Mouse (Mus musculus) kidney, embryonic 15.5 days (tissue): ENCODE measurements around the gene Tmem254b. TPM values are rescaled to one million over a fixed set of nuclear protein-coding genes. Genes with fewer than 3 reads are reported as not detected.
"Not testable (repeated sequence)": the region's sequence is repeated elsewhere in the genome, so short reads cannot be mapped to it uniquely, and the experiment has no call there.

Source experiments
- ATAC-seq: fragments of 200-750 bp; cut with Nextera tagmentation; replicated peaks from 2 replicates; pipeline ENCODE4 v1.8.0; 2017; ENCODE audit warnings: moderate TSS enrichment; ENCODE audit not compliant: low FRiP score
- H3K27ac ChIP-seq: fragments of 300-500 bp; sonication (generic); 2 replicates; pipeline ENCODE4 v1.5.1; 2015; ENCODE audit warnings: mild to moderate bottlenecking, inconsistent platforms
- H3K27me3 ChIP-seq: fragments of 300-500 bp; sonication (generic); 2 replicates; pipeline ENCODE4 v1.6.1; 2015; ENCODE audit warnings: inconsistent platforms
- H3K36me3 ChIP-seq: fragments of 300-500 bp; sonication (generic); 2 replicates; pipeline ENCODE4 v1.6.1; 2015; ENCODE audit warnings: inconsistent platforms
- H3K4me1 ChIP-seq: fragments of 300-500 bp; sonication (generic); 2 replicates; pipeline ENCODE4 v1.6.1; 2015; ENCODE audit warnings: inconsistent platforms
- H3K4me2 ChIP-seq: fragments of 300-500 bp; sonication (generic); 2 replicates; pipeline ENCODE4 v1.6.1; 2015; ENCODE audit warnings: moderate library complexity, mild to moderate bottlenecking, inconsistent platforms
- H3K4me3 ChIP-seq: fragments of 300-500 bp; sonication (generic); replicated peaks from 2 replicates; pipeline ENCODE4 v1.5.1; 2015; ENCODE audit warnings: mild to moderate bottlenecking, inconsistent platforms
- H3K9ac ChIP-seq: fragments of 300-500 bp; sonication (generic); 2 replicates; pipeline ENCODE4 v1.6.1; 2015; ENCODE audit warnings: mild to moderate bottlenecking, inconsistent platforms
- H3K9me3 ChIP-seq: fragments of 300-500 bp; sonication (generic); replicated peaks from 2 replicates; pipeline ENCODE4 v1.6.1; 2016; ENCODE audit warnings: inconsistent platforms
- WGBS: fragments of 180-500 bp; shearing (Covaris S2); methylation state at CpG from one replicate; pipeline ENCODE4 v1.1.7; 2015; ENCODE audit warnings: mixed read lengths; 5-methylcytosine and 5-hydroxymethylcytosine counted together
- polyA plus RNA-seq: library from polyadenylated mRNA; unstranded; fragments of >200 nt; fragmentation: Nextera tagmentation; extraction: Ambion mirVana; gene quantifications from 2 replicates; pipeline ENCODE4 v1.2.1, GENCODE M21; 2015

The Tmem254b gene
- 37.1 and 44.4 TPM in 2 replicates for polyA plus RNA-seq

DNA sequence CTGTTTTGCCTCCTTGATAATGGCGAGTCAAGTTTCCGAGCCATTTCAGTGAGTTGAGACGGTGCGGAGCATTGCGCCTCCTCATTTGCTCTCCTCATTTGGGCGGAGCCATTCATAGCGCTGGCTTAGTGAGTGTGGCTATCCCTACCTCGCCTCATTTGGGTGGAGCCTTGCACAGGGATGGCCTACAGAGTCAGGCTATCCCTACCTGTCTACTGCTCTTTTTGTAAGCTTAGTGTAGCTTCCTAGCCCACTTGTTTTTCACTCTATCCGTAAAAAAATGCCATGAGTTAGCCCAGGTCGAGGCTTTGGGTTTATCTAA, at the start of gene Tmem254b:
Gene Tmem254b (minus strand): TSS at position 116 of the 322 bp plus-strand sequence.
- WGBS, result no CpG with 5 or more reads among the region's 10 CpGs
- H3K27ac ChIP-seq, H3K36me3 ChIP-seq, H3K4me2 ChIP-seq, H3K4me1 ChIP-seq, H3K4me3 ChIP-seq, H3K27me3 ChIP-seq, H3K9ac ChIP-seq, H3K9me3 ChIP-seq: not testable (repeated sequence)
- ATAC-seq, result peak; percentile 77; the same call in 1 of the 2 replicates

- H3K27me3 ChIP-seq, H3K4me1 ChIP-seq, H3K4me3 ChIP-seq, H3K27ac ChIP-seq, ATAC-seq, H3K9me3 ChIP-seq, H3K36me3 ChIP-seq, H3K9ac ChIP-seq, H3K4me2 ChIP-seq: not testable (repeated sequence)
- no CpG with 5 or more reads among the region's 2 CpGs for WGBS
These were observed 30.3 kb upstream of the Tmem254b start for GRCm38 (mm10) chr14:26237183-26237582.

- not testable (repeated sequence) for ATAC-seq, H3K4me3 ChIP-seq, H3K4me2 ChIP-seq, H3K27ac ChIP-seq, H3K27me3 ChIP-seq, H3K9ac ChIP-seq, H3K9me3 ChIP-seq, H3K36me3 ChIP-seq, H3K4me1 ChIP-seq
- WGBS, result no CpG with 5 or more reads among the region's 5 CpGs
These were observed 9.6 kb upstream of the Tmem254b start for GRCm38 (mm10) chr14:26216233-26217000.

- not testable (repeated sequence) for H3K4me1 ChIP-seq, H3K36me3 ChIP-seq, H3K4me3 ChIP-seq, H3K27me3 ChIP-seq, H3K4me2 ChIP-seq, H3K27ac ChIP-seq, H3K9ac ChIP-seq, H3K9me3 ChIP-seq
- peak; percentile 83 for ATAC-seq
- no CpG with 5 or more reads among the region's 44 CpGs for WGBS
These were observed 480 bp downstream of the Tmem254b start for GRCm38 (mm10) chr14:26206197-26206925.

GRCm38 (mm10) chr14:26197851-26198250, 9.0 kb downstream of the Tmem254b start:
- H3K4me2 ChIP-seq, H3K27ac ChIP-seq, ATAC-seq, H3K36me3 ChIP-seq, H3K9ac ChIP-seq, H3K4me1 ChIP-seq, H3K4me3 ChIP-seq, H3K27me3 ChIP-seq, H3K9me3 ChIP-seq: not testable (repeated sequence)
- WGBS, result no CpG with 5 or more reads among the region's 3 CpGs

DNA sequence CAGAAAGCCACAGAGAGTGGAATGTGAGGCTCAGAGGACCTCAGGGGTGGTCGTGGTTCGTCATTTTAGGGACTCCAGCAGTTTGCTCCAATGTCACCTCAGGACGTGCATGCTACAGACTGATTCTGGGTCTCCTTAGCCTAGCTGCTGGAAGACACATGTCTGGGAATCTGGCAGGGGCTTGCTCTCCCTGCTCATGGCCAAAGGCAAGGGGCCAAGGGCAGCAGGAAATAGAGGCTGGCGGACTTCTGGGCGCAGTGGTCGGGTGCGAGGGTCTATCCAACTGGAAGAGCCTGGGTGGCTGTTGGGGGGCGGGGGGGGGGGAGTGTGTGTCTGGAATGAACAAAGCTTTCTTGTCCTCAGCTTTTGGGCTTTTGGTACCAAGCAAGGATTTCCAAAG, 18.5 kb downstream of the Tmem254b start:
- H3K4me1 ChIP-seq, ATAC-seq, H3K9ac ChIP-seq, H3K36me3 ChIP-seq, H3K4me2 ChIP-seq, H3K27ac ChIP-seq, H3K4me3 ChIP-seq, H3K9me3 ChIP-seq, H3K27me3 ChIP-seq: not testable (repeated sequence)
- WGBS, result no CpG with 5 or more reads among the region's 8 CpGs

GRCm38 (mm10) chr14:26186638-26187037, 20.2 kb downstream of the Tmem254b start:
- not testable (repeated sequence) for H3K27ac ChIP-seq, ATAC-seq, H3K27me3 ChIP-seq, H3K9ac ChIP-seq, H3K4me3 ChIP-seq, H3K9me3 ChIP-seq, H3K4me1 ChIP-seq, H3K36me3 ChIP-seq, H3K4me2 ChIP-seq
- no CpG with 5 or more reads among the region's 9 CpGs for WGBS

- not testable (repeated sequence) for H3K4me3 ChIP-seq, H3K27ac ChIP-seq, ATAC-seq, H3K27me3 ChIP-seq, H3K4me1 ChIP-seq, H3K9me3 ChIP-seq, H3K4me2 ChIP-seq, H3K36me3 ChIP-seq, H3K9ac ChIP-seq
- no CpG with 5 or more reads among the region's 10 CpGs for WGBS
These were observed 24.5 kb downstream of the Tmem254b start, which contains the start of gene Plac9b for GRCm38 (mm10) chr14:26182380-26182779. Plac9b (minus strand) TSS chr14:26182480.

DNA sequence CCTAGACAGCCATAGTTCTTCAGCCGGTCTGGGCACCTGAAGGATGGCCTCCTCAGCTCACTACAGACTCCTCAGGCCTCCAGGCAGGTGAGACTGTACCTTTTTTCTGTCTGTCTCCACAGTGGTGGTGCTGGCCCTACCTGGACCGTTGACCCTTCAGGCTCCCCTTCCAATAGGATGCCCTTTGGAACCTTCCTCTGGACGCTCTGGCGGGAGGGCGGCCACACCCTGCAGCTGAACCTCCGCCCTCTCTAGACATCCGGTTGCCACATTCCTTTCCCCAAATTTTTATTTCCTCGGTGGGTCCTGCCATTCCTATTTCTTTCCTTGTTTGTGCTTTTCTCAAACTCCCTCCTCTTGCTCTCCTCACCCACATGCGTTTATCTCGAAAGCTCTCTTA, 25.2 kb downstream of the Tmem254b start:
- not testable (repeated sequence) for H3K4me2 ChIP-seq, H3K4me1 ChIP-seq, H3K9ac ChIP-seq, H3K9me3 ChIP-seq, H3K27me3 ChIP-seq, ATAC-seq, H3K27ac ChIP-seq, H3K36me3 ChIP-seq, H3K4me3 ChIP-seq
- no CpG with 5 or more reads among the region's 10 CpGs for WGBS

- not testable (repeated sequence) for H3K27ac ChIP-seq, H3K9ac ChIP-seq, H3K4me2 ChIP-seq, H3K27me3 ChIP-seq, H3K9me3 ChIP-seq, H3K36me3 ChIP-seq, H3K4me1 ChIP-seq, ATAC-seq, H3K4me3 ChIP-seq
- no CpG with 5 or more reads among the region's 6 CpGs for WGBS
These were observed 31.8 kb downstream of the Tmem254b start for GRCm38 (mm10) chr14:26175028-26175427.

DNA sequence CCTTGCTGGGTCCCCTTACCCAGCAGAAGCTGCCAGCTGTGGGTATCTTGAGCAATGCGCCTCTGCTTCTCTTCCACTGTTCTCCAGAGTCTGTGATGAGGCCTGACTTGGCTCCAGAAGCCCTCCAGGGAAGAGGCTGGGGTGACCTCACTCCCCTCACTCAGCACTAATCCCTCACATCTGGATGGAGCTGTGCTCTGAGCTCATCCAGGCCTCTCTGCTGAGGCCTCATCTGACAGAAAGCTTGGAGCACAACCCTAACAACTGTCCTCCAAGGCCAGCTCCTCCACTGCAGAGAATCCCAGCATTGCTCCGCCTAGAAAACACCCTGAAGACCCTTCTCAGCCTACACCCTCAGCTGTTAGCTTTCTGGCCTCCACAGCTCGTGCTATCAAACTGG, 32.9 kb downstream of the Tmem254b start:
- not testable (repeated sequence) for H3K9me3 ChIP-seq, H3K9ac ChIP-seq, H3K27ac ChIP-seq, H3K4me3 ChIP-seq, H3K4me1 ChIP-seq, ATAC-seq, H3K36me3 ChIP-seq, H3K4me2 ChIP-seq, H3K27me3 ChIP-seq
- no CpG with 5 or more reads among the region's 3 CpGs for WGBS

- H3K9ac ChIP-seq, H3K4me2 ChIP-seq, H3K9me3 ChIP-seq, ATAC-seq, H3K4me3 ChIP-seq, H3K36me3 ChIP-seq, H3K27ac ChIP-seq, H3K4me1 ChIP-seq, H3K27me3 ChIP-seq: not testable (repeated sequence)
- WGBS, result no CpG with 5 or more reads among the region's 12 CpGs
These were observed 41.6 kb downstream of the Tmem254b start for GRCm38 (mm10) chr14:26165266-26165665.
